Mouse (Mus musculus) midbrain, postnatal 0 days (tissue): Measurements from ENCODE around the gene Ptpn14. TPM values are rescaled to one million over a fixed set of nuclear protein-coding genes. Genes with fewer than 3 reads are reported as not detected.

Source experiments
- ATAC-seq: fragments of 200-750 bp; cut with Nextera tagmentation; 2 replicates; pipeline ENCODE4 v1.8.0; 2017; ENCODE audit warnings: moderate number of reproducible peaks, mild to moderate bottlenecking, moderate TSS enrichment, moderate library complexity; ENCODE audit not compliant: low FRiP score
- DNase-seq: peaks from one replicate; pipeline ENCODE4 v3.0.0-alpha.2; 2015; ENCODE audit warnings: low spot score
- H3K27ac ChIP-seq: fragments of 300-500 bp; sonication (generic); 2 replicates; pipeline ENCODE4 v1.5.1; 2014; ENCODE audit warnings: low read depth, mild to moderate bottlenecking, low read length, mixed read lengths
- H3K27me3 ChIP-seq: fragments of 300-500 bp; sonication (generic); 2 replicates; pipeline ENCODE4 v1.6.1; 2014; ENCODE audit warnings: low read length, control low read depth, mixed read lengths; ENCODE audit not compliant: insufficient read depth
- H3K36me3 ChIP-seq: fragments of 300-500 bp; sonication (generic); 2 replicates; pipeline ENCODE4 v1.6.1; 2014; ENCODE audit warnings: low read length, control low read depth, mixed read lengths; ENCODE audit not compliant: insufficient read depth
- H3K4me1 ChIP-seq: fragments of 300-500 bp; sonication (generic); 2 replicates; pipeline ENCODE4 v1.6.1; 2014; ENCODE audit warnings: mild to moderate bottlenecking, control low read depth, antibody characterized with exemption, low read length, mixed read lengths; ENCODE audit not compliant: insufficient read depth
- H3K4me2 ChIP-seq: fragments of 300-500 bp; sonication (generic); 2 replicates; pipeline ENCODE4 v1.6.1; 2014; ENCODE audit warnings: low read depth, mild to moderate bottlenecking, low read length, mixed read lengths; ENCODE audit not compliant: poor library complexity, severe bottlenecking
- H3K4me3 ChIP-seq: fragments of 300-500 bp; sonication (generic); 2 replicates; pipeline ENCODE4 v1.5.1; 2014; ENCODE audit warnings: low read depth, mild to moderate bottlenecking, low read length, moderate library complexity
- H3K9ac ChIP-seq: fragments of 300-500 bp; sonication (generic); replicated peaks from 2 replicates; pipeline ENCODE4 v1.6.1; 2014; ENCODE audit warnings: mild to moderate bottlenecking, low read length, moderate library complexity, mixed read lengths; ENCODE audit not compliant: poor library complexity, severe bottlenecking
- H3K9me3 ChIP-seq: fragments of 300-500 bp; sonication (generic); 2 replicates; pipeline ENCODE4 v1.6.1; 2016; ENCODE audit warnings: low read length, control low read depth
- CTCF ChIP-seq: IDR thresholded peaks from 2 replicates; pipeline ENCODE4 v1.5.1; 2016; ENCODE audit warnings: antibody characterized with exemption, mild to moderate bottlenecking
- WGBS: fragments of 180-500 bp; shearing (Covaris S2); extraction: QIAGEN DNeasy Blood & Tissue Kit; methylation state at CpG from one replicate; pipeline ENCODE4 v1.1.7; 2014; 5-methylcytosine and 5-hydroxymethylcytosine counted together
- polyA plus RNA-seq: library from polyadenylated mRNA; unstranded; fragments of >200 nt; fragmentation: Nextera tagmentation; extraction: Ambion mirVana; gene quantifications from 2 replicates; pipeline ENCODE4 v1.2.1, GENCODE M21; 2015
- total RNA-seq: library from RNA; depleted of rRNA; stranded (reverse); fragments of >200 nt; gene quantifications from 2 replicates; pipeline ENCODE4 v1.2.3, GENCODE M21; 2014

Ptpn14 gene
- total and polyA plus RNA-seq, 2 experiments from 2014 or later = 1.1 to 6.5 TPM

GRCm38 (mm10) chr1:189852456-189852855 is 124.4 kb downstream of the Ptpn14 start:
- no peak for DNase-seq
- Histone ChIP-seq H3K27ac (no peak overlapping the region), H3K9me3 (no peaks in the 10 kb centered on the region), H3K9ac (no peak overlapping the region), H3K27me3 (no peaks in the 10 kb centered on the region), H3K4me3 (no peak overlapping the region), H3K4me1 (no peaks in the 10 kb centered on the region), H3K4me2 (no peak overlapping the region), H3K36me3 (no peaks in the 10 kb centered on the region; the same call in 1 of the 2 replicates)
- no peak for ATAC-seq
- TF ChIP-seq CTCF = no peak
- WGBS = 94% methylated on average over 7 of the region's 7 CpGs

DNA sequence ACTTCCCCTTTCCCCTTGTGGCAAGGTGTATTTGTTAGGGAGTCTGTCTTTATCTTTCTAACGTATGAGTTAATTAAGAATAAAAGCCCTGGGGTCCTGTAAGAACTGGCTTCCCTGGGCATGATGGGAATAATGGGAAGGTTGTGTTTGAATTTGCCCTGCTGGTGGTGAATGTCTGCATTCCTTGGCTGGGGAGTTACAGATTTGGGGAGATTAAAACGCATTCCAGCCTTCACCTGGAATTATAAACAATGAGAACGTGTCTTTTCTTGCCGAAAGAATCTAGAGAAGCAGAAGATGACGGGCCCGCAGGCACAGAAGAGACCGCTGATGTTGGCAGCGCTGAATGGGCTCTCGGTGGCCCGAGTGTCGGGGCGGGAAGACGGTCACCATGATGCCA is 126.6 kb downstream of the Ptpn14 start:
- H3K27ac ChIP-seq = no peak overlapping the region
- H3K27me3 ChIP-seq = no peaks in the 10 kb centered on the region
- no peak for TF ChIP-seq CTCF
- no peak overlapping the region for H3K9ac ChIP-seq
- no peaks in the 10 kb centered on the region for H3K4me1 ChIP-seq
- H3K4me2 ChIP-seq = no peak overlapping the region
- H3K9me3 ChIP-seq = no peaks in the 10 kb centered on the region
- no peak for DNase-seq
- WGBS = 88% methylated on average over 13 of the region's 13 CpGs
- no peaks in the 10 kb centered on the region for H3K36me3 ChIP-seq
- no peak overlapping the region for H3K4me3 ChIP-seq
- ATAC-seq = no peak

- 92% methylated on average over 5 of the region's 5 CpGs for WGBS
- TF ChIP-seq CTCF = no peak
- Histone ChIP-seq H3K4me1 (no peaks in the 10 kb centered on the region), H3K27ac (no peak overlapping the region), H3K9me3 (no peaks in the 10 kb centered on the region), H3K36me3 (no peaks in the 10 kb centered on the region), H3K4me2 (no peak overlapping the region), H3K9ac (no peak overlapping the region), H3K4me3 (no peak overlapping the region), H3K27me3 (no peaks in the 10 kb centered on the region)
- ATAC-seq (no peak), DNase-seq (no peak)
Observed at GRCm38 (mm10) chr1:189855739-189856138, 127.7 kb downstream of the Ptpn14 start.

- no peaks in the 10 kb centered on the region for H3K36me3 ChIP-seq
Observed at GRCm38 (mm10) chr1:189858377-189858776, 130.3 kb downstream of the Ptpn14 start.

GRCm38 (mm10) chr1:189860112-189860941 is 132.3 kb downstream of the Ptpn14 start:
- Histone ChIP-seq H3K36me3 (no peaks in the 10 kb centered on the region), H3K9me3 (no peaks in the 10 kb centered on the region), H3K4me1 (no peaks in the 10 kb centered on the region; the same call in 1 of the 2 replicates), H3K27ac (no peak overlapping the region), H3K9ac (no peak overlapping the region), H3K4me3 (no peak overlapping the region), H3K27me3 (no peaks in the 10 kb centered on the region), H3K4me2 (no peak overlapping the region)
- no peak for ATAC-seq
- TF ChIP-seq CTCF = peak; percentile 31; the same call in 1 of the 2 replicates
- DNase-seq = no peak
- WGBS = 87% methylated on average over 17 of the region's 17 CpGs

More at GRCm38 (mm10) chr1:189858377-189858776, 130.3 kb downstream of the Ptpn14 start:
- DNase-seq (no peak), ATAC-seq (no peak)
- TF ChIP-seq CTCF = no peak
- Histone ChIP-seq H3K4me1 (no peaks in the 10 kb centered on the region), H3K4me3 (no peak overlapping the region), H3K4me2 (no peak overlapping the region), H3K9ac (no peak overlapping the region), H3K27me3 (no peaks in the 10 kb centered on the region), H3K27ac (no peak overlapping the region), H3K9me3 (no peaks in the 10 kb centered on the region)
- WGBS = 66% methylated on average over 6 of the region's 6 CpGs

DNA sequence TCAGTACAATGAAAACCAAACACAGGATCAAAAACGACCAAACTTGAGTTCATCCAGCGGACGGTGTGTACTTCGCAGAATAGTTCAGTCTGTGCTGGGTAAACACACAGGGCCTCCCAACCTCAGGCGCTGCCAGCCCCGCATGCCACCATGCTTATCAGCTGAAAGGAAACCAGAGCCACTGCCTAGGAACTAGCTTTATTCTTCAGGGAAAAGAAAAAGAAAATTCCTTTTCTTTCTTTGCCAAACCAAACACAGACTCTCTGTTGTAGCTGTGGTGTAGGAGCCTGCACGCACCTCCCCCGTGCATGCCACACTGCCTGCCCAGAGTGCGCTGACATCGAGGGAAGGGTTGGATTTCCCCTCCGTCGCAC is 132.9 kb downstream of the Ptpn14 start:
- H3K4me2 ChIP-seq = no peak overlapping the region
- no peak for ATAC-seq
- no peak for DNase-seq

More for the DNA sequence above, 132.9 kb downstream of the Ptpn14 start:
- Histone ChIP-seq H3K4me3 (no peak overlapping the region), H3K27ac (no peak overlapping the region), H3K36me3 (no peaks in the 10 kb centered on the region), H3K9me3 (no peaks in the 10 kb centered on the region), H3K27me3 (no peaks in the 10 kb centered on the region), H3K9ac (no peak overlapping the region), H3K4me1 (no peaks in the 10 kb centered on the region; the same call in 1 of the 2 replicates)
- TF ChIP-seq CTCF = no peak
- WGBS = 53% methylated on average over 12 of the region's 12 CpGs
